Mouse (Mus musculus): ENCODE measurements at regions not wholly inside any gene's neighbourhood (a gene's known extent, or its start where the extent isn't known, plus 50 kb on each side); places are given as distances from the start of the nearest gene placed in this dataset.

- DNase-seq (ENCODE audit: low spot score), result no peak
These were observed 103.0 kb downstream of the Nab1 start for GRCm38 (mm10) chr1:52397460-52397859.

GRCm38 (mm10) chr1:52392933-52393332, 107.5 kb downstream of the Nab1 start:
- DNase-seq (ENCODE audit: low spot score), result no peak

DNA sequence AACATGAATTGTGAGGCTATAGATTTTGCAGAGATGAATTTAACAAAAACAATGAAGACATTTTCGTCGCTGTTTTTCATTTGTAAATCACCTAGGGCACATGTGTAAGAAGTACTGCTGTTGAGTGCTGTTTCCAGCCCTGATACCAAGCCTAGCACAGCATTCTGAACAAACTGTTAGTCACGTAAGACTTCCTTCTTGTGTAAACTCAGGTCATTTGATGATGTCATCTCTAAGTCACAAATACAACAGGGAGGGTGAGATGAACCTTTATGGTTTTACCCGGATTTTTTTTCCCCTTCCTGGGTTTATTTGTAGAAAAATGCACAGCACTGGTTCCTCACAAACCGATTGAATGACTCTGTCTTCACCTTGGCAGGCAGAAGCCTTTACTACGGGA, 111.6 kb downstream of the Nab1 start:
- no peak for DNase-seq (ENCODE audit: low spot score)

DNA sequence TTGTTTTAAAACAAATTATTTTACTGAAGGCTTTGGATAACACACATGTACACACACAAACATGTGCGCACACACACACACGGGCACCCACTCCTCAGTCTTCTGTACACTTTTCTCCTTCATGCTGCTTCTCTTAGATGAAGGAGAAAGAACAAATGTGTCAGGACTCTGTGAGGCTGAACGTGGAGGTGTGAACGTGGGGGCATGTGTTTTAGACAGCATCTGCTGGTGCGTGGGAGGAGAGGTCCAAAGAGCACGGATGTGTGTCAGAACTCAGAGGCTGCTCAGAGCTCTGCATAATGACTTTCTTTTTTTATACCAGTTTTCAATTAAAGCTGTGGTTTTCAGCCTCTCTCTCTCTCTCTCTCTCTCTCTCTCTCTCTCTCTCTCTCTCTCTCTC, 112.4 kb downstream of the Nab1 start:
- DNase-seq (ENCODE audit: low spot score), result no peak

- no peak for DNase-seq (ENCODE audit: low spot score)
These were observed 113.4 kb downstream of the Nab1 start for GRCm38 (mm10) chr1:52387062-52387461.

DNA sequence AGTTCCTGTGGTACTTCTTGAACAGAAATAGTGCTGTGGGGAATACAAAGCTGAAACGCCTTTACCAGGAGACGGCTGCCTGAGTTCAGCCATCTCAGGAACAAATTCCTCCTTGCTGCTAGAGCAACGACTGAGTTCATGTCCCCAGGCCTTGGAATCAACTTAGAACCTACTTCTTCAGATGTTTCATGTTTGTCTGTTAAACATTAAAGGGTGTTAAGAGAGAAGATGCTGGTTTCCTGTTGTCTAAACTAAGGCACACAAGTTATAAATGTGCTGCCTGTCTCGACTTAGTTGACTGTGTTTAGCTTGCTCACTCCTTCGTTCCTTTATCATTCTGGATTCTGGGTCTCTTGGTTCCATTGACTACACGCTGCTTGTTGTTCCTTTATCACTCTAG, 125.2 kb downstream of the Nab1 start:
- DNase-seq (ENCODE audit: low spot score), result no peak

DNA sequence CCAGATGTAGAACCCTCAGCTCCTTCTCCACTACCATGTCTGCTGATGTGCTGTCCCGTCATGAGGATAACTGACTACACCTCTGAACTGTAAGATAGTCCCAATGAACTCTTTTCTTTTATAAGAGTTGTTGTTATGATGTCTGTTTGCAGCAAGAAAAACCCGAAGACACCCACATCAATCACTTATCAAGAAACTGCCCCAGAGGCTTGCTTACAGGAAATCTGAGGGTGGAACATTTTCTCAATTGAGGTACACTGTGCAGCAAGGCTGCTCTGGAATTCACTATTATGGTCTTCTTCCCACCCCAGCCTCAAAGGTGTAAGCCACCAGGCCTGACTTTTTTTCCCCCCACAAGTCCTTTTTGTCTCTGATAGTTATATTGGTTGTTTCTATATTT, 125.8 kb downstream of the Nab1 start:
- DNase-seq (ENCODE audit: low spot score), result no peak

DNA sequence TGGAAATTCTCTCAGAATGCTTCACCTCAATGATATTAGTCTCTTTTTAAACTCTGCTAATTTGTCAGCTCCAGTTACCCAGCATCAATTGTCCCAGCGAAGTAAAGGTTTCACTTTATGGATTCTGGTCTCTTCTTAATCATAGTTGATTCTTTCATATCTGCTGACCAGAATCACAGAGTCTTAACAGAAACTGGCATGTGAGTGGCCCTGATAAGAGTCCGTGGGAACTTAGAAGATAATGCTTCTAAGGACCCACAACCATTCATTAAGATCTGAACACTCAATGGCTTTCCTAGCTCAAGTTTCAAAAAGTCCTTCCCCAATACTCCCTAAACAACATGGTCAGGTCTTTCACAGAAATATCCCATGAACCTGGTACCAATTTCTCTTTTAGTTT, 126.7 kb downstream of the Nab1 start:
- no peak for DNase-seq (ENCODE audit: low spot score)

DNA sequence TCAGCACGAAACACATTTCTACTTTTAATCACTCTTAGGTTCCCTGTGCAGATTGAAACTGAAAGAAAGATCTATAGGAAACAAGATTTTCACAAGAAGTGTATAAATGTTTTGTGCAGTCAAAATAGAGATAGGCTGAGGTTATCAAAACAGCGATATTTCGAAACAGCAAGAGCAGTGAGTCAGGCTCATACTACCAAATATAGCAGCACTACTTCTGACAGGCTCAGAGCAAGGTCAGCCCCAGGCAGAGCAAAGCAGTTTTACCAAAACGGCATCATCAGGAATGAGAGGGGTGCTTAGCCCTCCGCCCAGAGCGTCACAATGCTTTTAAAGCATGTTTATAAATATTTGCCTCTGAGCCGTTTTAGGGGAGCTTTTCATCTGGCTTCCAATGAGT, 133.4 kb upstream of the Gls start:
- no peak for DNase-seq (ENCODE audit: low spot score)

DNA sequence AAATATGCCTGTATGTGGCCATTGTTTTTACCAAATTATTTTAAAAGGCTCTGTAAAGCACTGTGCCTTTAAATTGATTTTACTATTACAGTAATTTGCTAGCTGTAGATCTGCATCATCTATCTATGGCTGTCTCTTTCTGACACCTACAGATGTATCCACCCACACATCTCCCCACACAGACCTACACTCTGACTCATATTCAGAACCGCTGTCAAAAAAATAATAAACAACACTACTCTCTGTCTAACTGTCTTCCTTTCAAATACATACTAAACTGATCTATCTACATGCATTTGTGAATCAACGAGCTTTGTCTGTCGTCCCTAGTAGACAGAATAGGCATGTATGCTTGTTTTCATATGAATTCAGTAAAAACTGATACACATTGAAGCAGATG, 130.6 kb upstream of the Gls start:
- DNase-seq (ENCODE audit: low spot score), result no peak

DNA sequence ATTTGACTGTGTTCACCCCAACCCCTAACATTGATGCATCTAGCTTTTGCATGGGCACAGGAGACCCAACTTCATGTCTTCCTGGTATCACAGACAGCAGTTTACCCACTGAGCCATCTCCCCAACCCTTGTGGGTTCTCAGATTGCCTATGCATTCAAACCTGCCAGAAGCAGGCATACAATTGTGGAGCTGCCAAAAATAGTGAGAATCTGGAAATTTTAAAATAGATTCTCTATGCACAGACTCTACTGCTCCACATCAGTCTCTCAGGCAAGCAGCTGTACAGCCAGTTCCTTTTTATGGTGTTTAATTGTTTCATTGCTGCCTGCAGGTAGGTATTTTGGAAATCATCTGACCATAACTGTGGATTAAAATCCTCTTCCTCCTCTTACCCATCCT, 129.9 kb upstream of the Gls start:
- no peak for DNase-seq (ENCODE audit: low spot score)

DNA sequence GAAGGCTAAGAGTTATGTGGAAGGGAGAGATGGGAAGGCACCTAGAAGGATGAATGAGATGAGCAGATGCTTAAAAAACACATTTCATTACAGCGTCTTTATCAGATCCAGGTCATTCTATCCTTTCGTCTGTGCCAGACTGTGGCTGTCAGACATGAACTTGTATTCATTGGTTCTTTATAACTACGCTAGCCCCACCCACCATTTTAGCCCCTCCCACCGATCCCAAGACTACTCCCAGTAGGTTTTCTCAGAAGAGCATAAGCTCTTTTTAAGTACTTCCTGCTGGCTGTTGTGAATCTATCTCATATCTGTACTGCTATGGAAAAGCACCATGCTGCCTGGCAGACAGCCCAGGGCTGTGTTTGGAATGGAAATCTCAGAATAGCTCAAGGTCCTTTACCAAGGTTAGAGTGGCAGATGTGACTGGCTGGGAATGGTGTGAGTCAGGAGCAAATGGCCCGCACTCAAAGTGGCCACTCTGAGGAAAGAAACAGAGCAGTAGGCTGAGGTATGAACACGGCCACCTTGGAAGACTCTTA, 121.1 kb upstream of the Gls start:
- DNase-seq (ENCODE audit: low spot score), result no peak

DNA sequence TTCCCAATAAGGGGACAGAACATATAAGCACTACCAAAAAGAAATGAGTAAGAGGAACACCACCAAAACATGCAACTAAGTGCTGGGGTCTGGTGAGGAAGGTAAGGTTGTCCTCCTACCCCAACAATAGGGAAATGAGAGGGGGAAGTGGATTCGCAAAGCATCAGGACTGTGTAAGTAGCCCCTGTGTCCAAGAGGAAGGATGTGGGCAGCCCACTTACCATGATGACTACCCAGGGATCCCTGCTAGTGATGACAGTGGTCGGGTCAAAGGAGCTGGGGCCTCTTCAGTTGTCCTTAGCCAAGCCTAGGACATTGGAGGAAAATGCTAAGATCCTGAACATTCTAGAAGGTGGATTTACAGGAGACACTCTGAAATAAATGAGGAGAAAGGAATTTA, 109.1 kb upstream of the Gls start:
- DNase-seq (ENCODE audit: low spot score), result no peak

- DNase-seq (ENCODE audit: low spot score), result no peak
These were observed 105.7 kb upstream of the Gls start for GRCm38 (mm10) chr1:52338704-52339103.

- DNase-seq (ENCODE audit: low spot score), result no peak
These were observed 105.2 kb upstream of the Gls start for GRCm38 (mm10) chr1:52338243-52338642.

DNA sequence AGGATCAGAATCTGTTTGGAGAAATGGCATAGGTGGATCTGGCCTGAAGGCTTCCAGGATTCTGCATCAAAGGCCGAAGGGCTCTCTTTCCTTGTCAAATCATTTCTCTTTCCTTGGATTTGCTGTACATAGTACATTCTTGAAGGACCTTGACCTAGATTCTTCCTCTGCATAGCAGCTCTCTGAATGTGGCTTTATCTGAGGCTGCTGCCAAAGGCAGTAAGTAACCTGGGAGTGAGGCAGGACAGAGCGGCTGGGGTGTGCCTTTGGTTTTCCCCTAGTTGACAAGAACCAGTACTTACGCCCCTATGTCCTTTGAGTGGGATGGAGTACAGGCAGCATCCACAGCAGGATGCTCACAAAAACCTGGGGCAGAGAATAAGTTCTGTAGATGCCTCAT, 103.7 kb upstream of the Gls start:
- DNase-seq (ENCODE audit: low spot score), result no peak

DNA sequence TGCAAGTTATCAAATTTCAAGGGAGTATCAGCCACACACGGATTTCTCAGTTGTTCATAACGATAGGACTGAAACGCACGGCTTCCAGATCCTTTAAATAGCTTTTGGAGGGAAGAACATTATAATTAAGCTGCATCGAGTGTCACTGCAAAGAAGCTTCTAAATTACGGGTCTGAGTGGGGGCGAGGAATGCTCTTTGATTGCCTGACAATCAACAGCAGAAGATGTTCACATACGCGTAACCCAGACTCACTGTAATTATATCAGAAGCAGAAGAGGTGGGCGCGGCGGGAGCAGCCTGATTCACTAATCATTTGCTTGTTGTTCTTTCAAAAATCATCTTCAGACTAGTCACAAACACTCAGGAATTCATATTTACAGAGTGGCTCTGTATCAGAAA, 99.0 kb upstream of the Gls start:
- DNase-seq (ENCODE audit: low spot score), result no peak

GRCm38 (mm10) chr1:52331442-52331841, 98.4 kb upstream of the Gls start:
- peak; percentile 4 for DNase-seq (ENCODE audit: low spot score)

DNA sequence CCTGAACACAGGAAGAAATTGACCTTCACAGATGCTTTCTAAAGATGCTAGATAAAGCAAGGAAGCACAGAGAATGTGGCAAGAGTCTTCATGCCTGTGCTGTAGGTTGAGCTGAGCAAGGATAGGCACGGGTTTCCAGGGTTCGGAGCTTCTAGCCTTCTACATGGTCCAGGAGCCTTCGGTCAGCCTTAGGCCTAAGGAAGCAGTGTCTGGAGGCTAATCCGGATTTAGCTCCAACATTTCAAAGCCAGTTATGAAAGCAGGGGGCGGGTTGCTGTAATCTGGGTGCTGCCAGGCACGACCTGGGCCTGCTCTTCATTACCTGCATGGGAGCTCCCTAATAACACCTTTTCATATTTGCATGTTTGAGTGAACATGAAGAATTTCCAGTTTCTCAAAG, 97.5 kb upstream of the Gls start:
- DNase-seq (ENCODE audit: low spot score), result no peak

DNA sequence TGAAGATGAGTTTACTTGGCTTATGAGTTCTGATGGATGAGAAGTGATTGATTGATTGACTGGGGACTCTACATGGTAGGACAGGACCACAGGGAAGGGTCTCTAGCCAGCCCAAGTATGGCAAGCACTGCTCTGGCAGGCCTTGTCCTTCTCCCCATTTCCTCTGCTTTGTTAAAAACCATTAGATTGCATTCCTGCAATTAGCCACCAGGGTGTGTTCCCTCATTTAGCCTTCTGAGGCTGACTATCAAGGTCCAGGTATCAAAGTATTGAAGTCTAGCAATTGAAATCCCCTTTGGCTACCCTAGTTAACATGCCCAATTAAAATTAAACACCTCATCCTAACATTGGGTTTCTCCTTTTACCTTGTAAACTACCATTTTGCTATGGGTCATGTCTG, 95.5 kb upstream of the Gls start:
- DNase-seq (ENCODE audit: low spot score), result no peak

DNA sequence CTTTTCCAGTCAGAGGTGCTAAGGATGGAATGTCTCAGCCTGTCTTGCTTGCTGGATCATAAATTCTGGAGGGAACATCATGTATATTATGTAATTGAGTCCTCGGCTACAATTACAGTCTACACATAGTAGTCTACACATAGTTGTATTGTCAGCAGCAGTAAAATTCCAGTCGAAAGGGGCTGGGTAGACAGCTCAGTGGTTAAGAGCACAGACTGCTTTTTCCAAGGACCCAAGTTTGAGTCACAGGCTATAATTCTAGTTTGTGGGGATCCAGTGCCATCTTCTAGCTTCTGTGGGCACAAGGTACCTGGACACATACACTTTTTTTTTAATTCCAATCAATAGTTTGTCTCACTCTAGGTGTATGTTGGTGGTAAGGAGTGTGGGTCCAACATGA, 91.3 kb upstream of the Gls start:
- no peak for DNase-seq (ENCODE audit: low spot score)

GRCm38 (mm10) chr1:52312076-52312633, 79.1 kb upstream of the Gls start:
- no peak for DNase-seq (ENCODE audit: low spot score)

DNA sequence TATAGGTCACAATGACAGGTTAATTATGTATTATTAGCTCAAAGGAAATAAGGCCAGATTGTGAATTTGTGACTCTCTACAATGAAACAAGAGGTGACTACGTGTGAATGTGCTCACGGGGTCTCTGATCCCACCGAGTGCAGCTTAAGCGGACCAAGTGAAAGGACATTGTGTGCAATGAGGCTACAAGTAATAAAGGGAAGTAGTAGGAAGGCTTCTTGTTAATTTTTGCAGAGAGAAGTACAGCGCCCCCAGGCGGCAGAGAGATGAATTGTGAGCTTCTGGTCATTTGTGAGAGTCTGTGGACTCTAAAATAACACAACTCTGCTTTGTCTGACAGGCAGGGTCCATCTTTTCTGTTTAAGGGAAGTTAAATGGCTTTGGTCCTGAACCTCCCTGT, 73.9 kb upstream of the Gls start:
- DNase-seq (ENCODE audit: low spot score), result peak; percentile 16

DNA sequence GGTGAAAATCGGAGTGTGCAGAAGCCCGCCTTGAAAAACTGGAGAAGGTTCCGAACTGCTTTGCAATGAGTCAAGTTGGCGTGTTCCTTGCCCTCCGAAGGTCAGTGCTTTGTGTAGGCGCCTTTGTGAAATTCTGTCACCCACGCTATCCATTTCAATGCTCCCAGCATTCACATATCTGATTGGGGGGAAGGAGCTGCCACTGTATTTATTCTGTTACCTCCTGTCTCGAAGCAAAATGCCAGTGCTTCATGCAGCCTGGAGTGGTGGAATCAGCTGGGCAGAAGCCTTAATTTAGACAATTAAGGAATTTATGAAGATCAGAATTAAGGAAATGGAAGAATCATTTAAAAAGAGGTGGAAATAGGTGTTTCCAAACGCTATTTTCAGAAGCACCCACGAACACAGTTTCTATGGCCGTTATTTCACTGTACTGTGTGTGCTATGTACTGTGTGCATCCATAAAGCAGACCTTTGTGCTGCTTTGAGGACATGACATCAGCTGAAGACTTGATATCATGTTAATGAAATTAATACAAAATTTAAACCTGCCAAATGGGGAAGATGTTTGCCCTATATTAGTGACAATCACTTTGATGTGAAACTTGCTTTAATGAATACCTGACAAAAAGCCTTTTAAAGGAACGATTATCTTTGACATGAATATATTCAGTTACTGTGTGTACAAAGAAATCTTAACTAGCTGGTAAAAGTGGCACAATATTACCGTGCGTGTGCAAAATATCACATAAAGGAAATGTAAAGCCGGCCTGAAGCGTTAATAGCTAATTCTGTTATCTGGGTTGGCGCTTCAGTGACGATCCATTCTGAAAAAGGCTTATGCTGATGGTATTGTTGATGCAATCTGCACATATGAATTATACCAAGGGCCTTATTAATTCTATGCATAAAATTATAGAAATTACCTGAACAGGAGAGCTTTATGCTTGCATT, 72.9 kb upstream of the Gls start:
- DNase-seq (ENCODE audit: low spot score), result no peak

Measured in c-Kit-positive CD71-positive TER-119-positive erythroid progenitor cells, embryonic 14.5 days (primary cell).